Mouse (Mus musculus) lung, embryonic 14.5 days (tissue): Measurements from ENCODE around the gene Icmt. TPM values are rescaled to one million over a fixed set of nuclear protein-coding genes. Genes with fewer than 3 reads are reported as not detected.

ENCODE experiments used
- ATAC-seq: fragments of 200-750 bp; cut with Nextera tagmentation; 2 replicates; pipeline ENCODE4 v1.8.0; 2017; ENCODE audit warnings: mild to moderate bottlenecking, moderate TSS enrichment, moderate library complexity; ENCODE audit not compliant: insufficient read depth
- DNase-seq: peaks from one replicate; pipeline ENCODE4 v3.0.0-alpha.2; 2015
- H3K27ac ChIP-seq: fragments of 300-500 bp; sonication (generic); 2 replicates; pipeline ENCODE4 v1.5.1; 2014; ENCODE audit warnings: low read depth, mild to moderate bottlenecking, moderate library complexity
- H3K27me3 ChIP-seq: fragments of 300-500 bp; sonication (generic); 2 replicates; pipeline ENCODE4 v1.6.1; 2014; ENCODE audit warnings: low read length, control low read depth; ENCODE audit not compliant: insufficient read depth
- H3K36me3 ChIP-seq: fragments of 300-500 bp; sonication (generic); 2 replicates; pipeline ENCODE4 v1.6.1; 2014; ENCODE audit warnings: control low read depth; ENCODE audit not compliant: insufficient read depth
- H3K4me1 ChIP-seq: fragments of 300-500 bp; sonication (generic); 2 replicates; pipeline ENCODE4 v1.6.1; 2014; ENCODE audit warnings: antibody characterized with exemption, control low read depth; ENCODE audit not compliant: insufficient read depth
- H3K4me2 ChIP-seq: fragments of 300-500 bp; sonication (generic); 2 replicates; pipeline ENCODE4 v1.6.1; 2014; ENCODE audit warnings: mild to moderate bottlenecking
- H3K4me3 ChIP-seq: fragments of 300-500 bp; sonication (generic); 2 replicates; pipeline ENCODE4 v1.5.1; 2014; ENCODE audit warnings: low read depth, low read length
- H3K9ac ChIP-seq: fragments of 300-500 bp; sonication (generic); 2 replicates; pipeline ENCODE4 v1.6.1; 2014
- H3K9me3 ChIP-seq: fragments of 300-500 bp; sonication (generic); 2 replicates; pipeline ENCODE4 v1.6.1; 2016; ENCODE audit warnings: low read depth, low read length, control low read depth
- CTCF ChIP-seq: IDR thresholded peaks from 2 replicates; pipeline ENCODE4 v1.5.1; 2016; ENCODE audit warnings: antibody characterized with exemption, low read depth
- WGBS: fragments of 180-500 bp; shearing (Covaris S2); extraction: QIAGEN DNeasy Blood & Tissue Kit; methylation state at CpG from one replicate; pipeline ENCODE4 v1.1.7; 2014; 5-methylcytosine and 5-hydroxymethylcytosine counted together
- polyA plus RNA-seq: library from polyadenylated mRNA; unstranded; fragments of >200 nt; fragmentation: Nextera tagmentation; extraction: Ambion mirVana; gene quantifications from 2 replicates; pipeline ENCODE4 v1.2.1, GENCODE M21; 2014

Gene Icmt
- polyA plus RNA-seq, 1 experiment from 2014 or later: 31.8 TPM

GRCm38 (mm10) chr4:152300375-152300774 lies 3.3 kb downstream of the Icmt start:
- Histone ChIP-seq H3K9me3 (no peaks in the 10 kb centered on the region), H3K4me1 (peaks cover 8% of the 10 kb centered on the region), H3K4me3 (no peak overlapping the region), H3K27ac (no peak overlapping the region), H3K9ac (no peak overlapping the region), H3K4me2 (no peak overlapping the region), H3K27me3 (no peaks in the 10 kb centered on the region), H3K36me3 (peaks cover 55% of the 10 kb centered on the region)
- TF ChIP-seq CTCF: no peak
- DNase-seq: no peak
- 84% methylated on average over 8 of the region's 8 CpGs for WGBS
- no peak for ATAC-seq

DNA sequence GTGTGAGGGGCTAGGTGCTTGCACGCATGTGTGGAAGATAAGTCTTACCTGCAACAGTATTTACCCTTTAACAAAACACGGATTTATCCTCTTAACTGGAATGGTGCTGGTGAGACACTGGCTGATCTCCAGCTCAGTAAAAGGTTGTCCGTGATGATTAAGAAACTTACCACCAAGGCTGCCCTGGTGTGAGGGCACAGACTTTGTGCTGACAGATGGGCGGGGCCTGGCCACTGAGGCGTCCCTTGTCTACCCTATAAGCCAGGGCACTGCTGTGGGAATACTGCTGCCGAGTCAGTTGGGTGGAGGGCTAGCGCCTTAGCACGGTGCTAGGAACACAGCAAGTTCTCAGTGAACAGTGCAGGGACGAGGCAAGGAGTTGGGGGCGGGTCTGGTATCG lies 5.0 kb downstream of the Icmt start:
- whole genome bisulfite sequencing: 76% methylated on average over 11 of the region's 11 CpGs

GRCm38 (mm10) chr4:152303172-152303571 lies 6.1 kb downstream of the Icmt start:
- DNase-seq (no peak), ATAC-seq (no peak)
- Histone ChIP-seq H3K4me2 (no peak overlapping the region), H3K9ac (no peak overlapping the region), H3K4me1 (peaks cover 4% of the 10 kb centered on the region; the same call in 1 of the 2 replicates), H3K27ac (no peak overlapping the region), H3K36me3 (peaks cover 56% of the 10 kb centered on the region), H3K27me3 (no peaks in the 10 kb centered on the region), H3K4me3 (no peak overlapping the region), H3K9me3 (no peaks in the 10 kb centered on the region)
- 88% methylated on average over 10 of the region's 10 CpGs for WGBS
- no peak for TF ChIP-seq CTCF

More for the DNA sequence above, 5.0 kb downstream of the Icmt start:
- Histone ChIP-seq H3K4me1 (peaks cover 8% of the 10 kb centered on the region), H3K27ac (no peak overlapping the region), H3K27me3 (no peaks in the 10 kb centered on the region), H3K4me3 (no peak overlapping the region), H3K36me3 (peaks cover 56% of the 10 kb centered on the region), H3K4me2 (no peak overlapping the region), H3K9ac (no peak overlapping the region), H3K9me3 (no peaks in the 10 kb centered on the region)
- ATAC-seq (no peak), DNase-seq (no peak)
- no peak for TF ChIP-seq CTCF

GRCm38 (mm10) chr4:152304685-152305084 lies 7.7 kb downstream of the Icmt start:
- H3K27ac ChIP-seq: no peak overlapping the region
- no peaks in the 10 kb centered on the region for H3K27me3 ChIP-seq
- no peak for ATAC-seq
- DNase-seq: no peak
- no peaks in the 10 kb centered on the region for H3K4me1 ChIP-seq
- H3K9me3 ChIP-seq: no peaks in the 10 kb centered on the region
- no peak overlapping the region for H3K9ac ChIP-seq
- WGBS: 90% methylated on average over 6 of the region's 6 CpGs
- no peak for TF ChIP-seq CTCF
- peaks cover 60% of the 10 kb centered on the region for H3K36me3 ChIP-seq
- H3K4me3 ChIP-seq: no peak overlapping the region
- H3K4me2 ChIP-seq: no peak overlapping the region

GRCm38 (mm10) chr4:152305991-152306390 lies 9.0 kb downstream of the Icmt start:
- H3K9ac ChIP-seq: no peak overlapping the region
- 68% methylated on average over 6 of the region's 6 CpGs for WGBS
- H3K27ac ChIP-seq: no peak overlapping the region
- peaks cover 47% of the 10 kb centered on the region for H3K36me3 ChIP-seq
- no peaks in the 10 kb centered on the region for H3K9me3 ChIP-seq
- H3K4me1 ChIP-seq: no peaks in the 10 kb centered on the region
- peaks cover 2% of the 10 kb centered on the region for H3K27me3 ChIP-seq
- no peak for ATAC-seq
- DNase-seq: no peak
- TF ChIP-seq CTCF: no peak
- no peak overlapping the region for H3K4me3 ChIP-seq
- no peak overlapping the region for H3K4me2 ChIP-seq

DNA sequence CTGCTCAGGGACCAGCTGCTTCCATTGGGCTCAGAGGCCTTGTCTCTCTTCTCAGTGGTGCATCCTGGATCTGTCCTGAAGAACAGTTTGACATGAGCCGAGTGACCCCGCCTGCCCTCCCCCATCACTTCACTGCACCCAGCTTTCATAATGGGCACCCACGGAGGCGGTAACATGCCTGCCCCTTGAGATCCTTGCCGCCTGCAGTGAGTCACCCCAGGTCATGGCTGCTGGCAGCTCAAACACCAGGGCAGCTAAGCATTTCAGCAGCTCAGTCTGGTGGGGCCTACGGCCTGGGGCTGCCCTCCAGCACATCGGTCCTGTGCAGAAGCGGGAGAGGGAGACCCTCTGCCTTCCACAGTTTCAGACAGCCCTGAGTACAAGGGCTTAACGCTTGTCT lies 10.5 kb downstream of the Icmt start:
- Histone ChIP-seq H3K4me3 (no peak overlapping the region), H3K27me3 (peaks cover 17% of the 10 kb centered on the region), H3K9me3 (no peaks in the 10 kb centered on the region), H3K27ac (no peak overlapping the region), H3K4me2 (no peak overlapping the region), H3K36me3 (peaks cover 35% of the 10 kb centered on the region), H3K9ac (no peak overlapping the region), H3K4me1 (no peaks in the 10 kb centered on the region)
- DNase-seq (no peak), ATAC-seq (no peak)
- WGBS: 85% methylated on average over 9 of the region's 9 CpGs
- no peak for TF ChIP-seq CTCF

DNA sequence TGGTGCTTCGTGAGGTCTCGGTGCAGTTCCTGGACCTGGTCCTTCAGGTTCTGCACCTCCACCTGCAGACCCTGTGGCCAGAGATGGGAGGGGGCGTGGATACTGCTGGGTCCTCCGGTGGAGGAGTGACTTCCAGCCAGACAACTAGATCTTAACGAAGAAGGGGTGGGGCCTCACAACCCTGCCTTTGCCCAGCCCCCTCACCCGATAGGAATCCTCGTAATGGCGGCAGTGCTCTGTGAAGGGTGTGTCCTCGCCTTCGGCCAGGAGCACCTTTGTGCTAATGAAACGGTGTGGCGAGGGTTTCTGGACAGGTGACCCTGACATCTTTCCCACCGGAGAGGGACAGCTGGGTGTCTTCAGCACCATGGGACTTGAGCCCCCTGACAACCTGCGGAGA lies 15.2 kb downstream of the Icmt start:
- Histone ChIP-seq H3K9ac (no peak overlapping the region), H3K27ac (no peak overlapping the region), H3K4me1 (no peaks in the 10 kb centered on the region), H3K9me3 (no peaks in the 10 kb centered on the region), H3K4me3 (peak overlapping the region; percentile 4; the same call in 1 of the 2 replicates), H3K4me2 (peak overlapping the region; percentile 62), H3K27me3 (peaks cover 63% of the 10 kb centered on the region), H3K36me3 (peaks cover 6% of the 10 kb centered on the region; the same call in 1 of the 2 replicates)
- DNase-seq (no peak), ATAC-seq (no peak)
- WGBS: 2% methylated on average over 14 of the region's 14 CpGs
- TF ChIP-seq CTCF: no peak

GRCm38 (mm10) chr4:152313211-152313632 lies 16.2 kb downstream of the Icmt start:
- WGBS: under 1% methylated on average over 29 of the region's 29 CpGs

More at GRCm38 (mm10) chr4:152313211-152313632, 16.2 kb downstream of the Icmt start:
- Histone ChIP-seq H3K36me3 (peaks cover 6% of the 10 kb centered on the region; the same call in 1 of the 2 replicates), H3K9ac (no peak overlapping the region), H3K27me3 (peaks cover 71% of the 10 kb centered on the region), H3K9me3 (no peaks in the 10 kb centered on the region), H3K27ac (no peak overlapping the region), H3K4me2 (peak overlapping the region; percentile 62), H3K4me3 (peak overlapping the region; percentile 32), H3K4me1 (no peaks in the 10 kb centered on the region)
- DNase-seq (peak; percentile 48), ATAC-seq (peak; percentile 33; the same call in 1 of the 2 replicates)
- TF ChIP-seq CTCF: no peak
